Mouse (Mus musculus) lung, embryonic 15.5 days (tissue): ENCODE data around the gene Rtraf. TPM values are rescaled to one million over a fixed set of nuclear protein-coding genes. Genes with fewer than 3 reads are reported as not detected.

Experiments
- ATAC-seq: fragments of 200-750 bp; cut with Nextera tagmentation; 2 replicates; pipeline ENCODE4 v1.8.0; 2017; ENCODE audit warnings: moderate number of reproducible peaks, borderline replicate concordance; ENCODE audit not compliant: low FRiP score, low TSS enrichment; ENCODE audit errors: extremely low read depth
- H3K27ac ChIP-seq: fragments of 300-500 bp; sonication (generic); 2 replicates; pipeline ENCODE4 v1.5.1; 2015; ENCODE audit warnings: moderate library complexity, mild to moderate bottlenecking, inconsistent platforms
- H3K27me3 ChIP-seq: fragments of 300-500 bp; sonication (generic); 2 replicates; pipeline ENCODE4 v1.6.1; 2015; ENCODE audit warnings: inconsistent platforms
- H3K36me3 ChIP-seq: fragments of 300-500 bp; sonication (generic); 2 replicates; pipeline ENCODE4 v1.6.1; 2015; ENCODE audit warnings: inconsistent platforms
- H3K4me1 ChIP-seq: fragments of 300-500 bp; sonication (generic); 2 replicates; pipeline ENCODE4 v1.6.1; 2015; ENCODE audit warnings: inconsistent platforms
- H3K4me2 ChIP-seq: fragments of 300-500 bp; sonication (generic); 2 replicates; pipeline ENCODE4 v1.6.1; 2015; ENCODE audit warnings: inconsistent platforms, mild to moderate bottlenecking, moderate library complexity
- H3K4me3 ChIP-seq: fragments of 300-500 bp; sonication (generic); 2 replicates; pipeline ENCODE4 v1.5.1; 2015; ENCODE audit warnings: mild to moderate bottlenecking, inconsistent platforms
- H3K9ac ChIP-seq: fragments of 300-500 bp; sonication (generic); 2 replicates; pipeline ENCODE4 v1.6.1; 2015; ENCODE audit warnings: inconsistent platforms
- H3K9me3 ChIP-seq: fragments of 300-500 bp; sonication (generic); 2 replicates; pipeline ENCODE4 v1.6.1; 2016; ENCODE audit warnings: inconsistent platforms
- WGBS: fragments of 180-500 bp; shearing (Covaris S2); methylation state at CpG from one replicate; pipeline ENCODE4 v1.1.7; 2015; 5-methylcytosine and 5-hydroxymethylcytosine counted together
- polyA plus RNA-seq: library from polyadenylated mRNA; unstranded; fragments of >200 nt; fragmentation: Nextera tagmentation; extraction: Ambion mirVana; gene quantifications from 2 replicates; pipeline ENCODE4 v1.2.1, GENCODE M21; 2015

Rtraf gene
- polyA plus RNA-seq, 1 experiment from 2014 or later, result 202 TPM

- ATAC-seq, result no peak
- H3K4me3 ChIP-seq, result no peak overlapping the region
- no peak overlapping the region for H3K9ac ChIP-seq
- 53% methylated on average over 11 of the region's 11 CpGs for WGBS
- H3K36me3 ChIP-seq, result peaks cover 12% of the 10 kb centered on the region
- H3K27ac ChIP-seq, result no peak overlapping the region
- peaks cover 18% of the 10 kb centered on the region for H3K4me1 ChIP-seq
- no peak overlapping the region for H3K4me2 ChIP-seq
- H3K27me3 ChIP-seq, result no peaks in the 10 kb centered on the region
- no peaks in the 10 kb centered on the region for H3K9me3 ChIP-seq
These were observed 1.9 kb upstream of the Rtraf start for GRCm38 (mm10) chr14:19825481-19825880.

GRCm38 (mm10) chr14:19821686-19822085 lies 1.9 kb downstream of the Rtraf start:
- Histone ChIP-seq H3K9ac (no peak overlapping the region), H3K27me3 (no peaks in the 10 kb centered on the region), H3K9me3 (no peaks in the 10 kb centered on the region), H3K27ac (no peak overlapping the region), H3K4me2 (no peak overlapping the region), H3K4me1 (peaks cover 18% of the 10 kb centered on the region), H3K4me3 (no peak overlapping the region), H3K36me3 (peaks cover 31% of the 10 kb centered on the region)
- ATAC-seq, result no peak
- WGBS, result 98% methylated on average over 5 of the region's 5 CpGs

- H3K27me3 ChIP-seq, result no peaks in the 10 kb centered on the region
- no peak overlapping the region for H3K27ac ChIP-seq
- no peak overlapping the region for H3K4me3 ChIP-seq
- peaks cover 5% of the 10 kb centered on the region for H3K4me1 ChIP-seq
- H3K9ac ChIP-seq, result no peak overlapping the region
- ATAC-seq, result no peak
- H3K36me3 ChIP-seq, result peaks cover 60% of the 10 kb centered on the region
- WGBS, result 8% methylated on average over 1 of the region's 1 CpGs
- no peak overlapping the region for H3K4me2 ChIP-seq
- no peaks in the 10 kb centered on the region for H3K9me3 ChIP-seq
These were observed 5.7 kb downstream of the Rtraf start for GRCm38 (mm10) chr14:19817949-19818348.

- ATAC-seq, result no peak
- Histone ChIP-seq H3K27ac (no peak overlapping the region), H3K4me3 (no peak overlapping the region), H3K9ac (no peak overlapping the region), H3K36me3 (peaks cover 59% of the 10 kb centered on the region), H3K9me3 (no peaks in the 10 kb centered on the region), H3K27me3 (no peaks in the 10 kb centered on the region), H3K4me2 (no peak overlapping the region), H3K4me1 (no peaks in the 10 kb centered on the region)
- 93% methylated on average over 2 of the region's 2 CpGs for WGBS
These were observed 10.6 kb downstream of the Rtraf start for GRCm38 (mm10) chr14:19813061-19813460.

GRCm38 (mm10) chr14:19809934-19810333 lies 13.7 kb downstream of the Rtraf start:
- Histone ChIP-seq H3K9ac (no peak overlapping the region), H3K4me1 (no peaks in the 10 kb centered on the region), H3K27ac (no peak overlapping the region), H3K9me3 (no peaks in the 10 kb centered on the region), H3K4me2 (no peak overlapping the region), H3K4me3 (no peak overlapping the region), H3K36me3 (peaks cover 48% of the 10 kb centered on the region), H3K27me3 (no peaks in the 10 kb centered on the region)
- ATAC-seq, result no peak
- WGBS, result 69% methylated on average over 10 of the region's 10 CpGs

GRCm38 (mm10) chr14:19807858-19808257 lies 15.8 kb downstream of the Rtraf start:
- H3K4me1 ChIP-seq, result 0 out of 2 replicates have a peak, but pooled peaks cover 5% of the 10 kb centered on the region
- ATAC-seq, result no peak
- peaks cover 34% of the 10 kb centered on the region for H3K36me3 ChIP-seq
- no peak overlapping the region for H3K9ac ChIP-seq
- no peaks in the 10 kb centered on the region for H3K9me3 ChIP-seq
- H3K27ac ChIP-seq, result no peak overlapping the region
- H3K27me3 ChIP-seq, result no peaks in the 10 kb centered on the region
- no peak overlapping the region for H3K4me3 ChIP-seq
- WGBS, result 93% methylated on average over 2 of the region's 2 CpGs
- no peak overlapping the region for H3K4me2 ChIP-seq

DNA sequence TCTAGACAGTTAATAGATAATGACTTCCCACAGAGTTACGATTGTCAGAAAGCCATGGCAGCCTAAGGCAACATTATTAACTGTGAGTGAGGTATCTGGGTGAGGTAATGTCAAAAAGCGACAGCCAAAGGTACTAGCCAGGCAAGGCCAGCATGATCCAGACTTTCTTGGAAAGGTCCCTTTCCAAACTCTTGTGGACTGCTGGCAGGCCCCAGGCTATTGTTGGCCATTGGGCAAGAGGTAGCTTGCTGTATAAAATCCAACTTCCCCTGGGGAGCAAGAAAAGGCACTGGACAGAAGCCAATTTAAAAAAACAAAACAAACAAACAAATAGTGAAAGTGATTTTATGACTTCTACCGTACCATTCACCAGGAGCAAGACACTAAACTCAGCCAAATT lies 16.3 kb downstream of the Rtraf start:
- Histone ChIP-seq H3K4me3 (no peak overlapping the region), H3K9ac (no peak overlapping the region), H3K27me3 (no peaks in the 10 kb centered on the region), H3K4me2 (no peak overlapping the region), H3K4me1 (0 out of 2 replicates have a peak, but pooled peaks cover 5% of the 10 kb centered on the region), H3K36me3 (peaks cover 32% of the 10 kb centered on the region), H3K27ac (no peak overlapping the region), H3K9me3 (no peaks in the 10 kb centered on the region)
- ATAC-seq, result no peak
- WGBS, result 73% methylated on average over 3 of the region's 3 CpGs

DNA sequence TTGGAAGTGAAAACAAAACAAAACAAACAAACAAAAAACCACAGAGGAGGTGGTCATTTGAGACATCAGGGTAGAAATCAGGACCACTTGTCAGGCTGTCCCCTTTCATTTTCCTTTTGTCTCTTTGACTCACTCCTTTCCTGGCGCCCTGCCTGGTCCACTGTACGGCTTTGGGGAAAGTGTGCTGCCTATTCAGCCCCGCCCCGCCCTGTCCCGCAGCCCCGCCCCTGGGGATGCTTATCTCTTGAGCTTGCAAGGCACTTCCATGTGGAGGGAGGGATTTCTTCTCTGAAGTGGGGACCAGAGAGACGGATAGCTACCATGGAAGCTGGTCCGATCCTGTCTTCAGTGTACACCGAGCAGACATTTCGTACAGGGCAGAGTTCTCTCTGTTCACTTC lies 20.0 kb downstream of the Rtraf start:
- 48% methylated on average over 10 of the region's 10 CpGs for WGBS
- Histone ChIP-seq H3K4me3 (no peak overlapping the region), H3K4me1 (0 out of 2 replicates have a peak, but pooled peaks cover 5% of the 10 kb centered on the region), H3K27me3 (no peaks in the 10 kb centered on the region), H3K4me2 (no peak overlapping the region), H3K27ac (no peak overlapping the region), H3K36me3 (peaks cover 28% of the 10 kb centered on the region), H3K9me3 (no peaks in the 10 kb centered on the region), H3K9ac (no peak overlapping the region)
- ATAC-seq, result no peak

- Histone ChIP-seq H3K27me3 (no peaks in the 10 kb centered on the region), H3K9ac (no peak overlapping the region), H3K27ac (no peak overlapping the region), H3K36me3 (peaks cover 31% of the 10 kb centered on the region), H3K4me3 (no peak overlapping the region), H3K4me1 (0 out of 2 replicates have a peak, but pooled peaks cover 5% of the 10 kb centered on the region), H3K9me3 (no peaks in the 10 kb centered on the region), H3K4me2 (no peak overlapping the region)
- WGBS, result 70% methylated on average over 4 of the region's 4 CpGs
- ATAC-seq, result no peak
These were observed 20.4 kb downstream of the Rtraf start for GRCm38 (mm10) chr14:19803222-19803621.

DNA sequence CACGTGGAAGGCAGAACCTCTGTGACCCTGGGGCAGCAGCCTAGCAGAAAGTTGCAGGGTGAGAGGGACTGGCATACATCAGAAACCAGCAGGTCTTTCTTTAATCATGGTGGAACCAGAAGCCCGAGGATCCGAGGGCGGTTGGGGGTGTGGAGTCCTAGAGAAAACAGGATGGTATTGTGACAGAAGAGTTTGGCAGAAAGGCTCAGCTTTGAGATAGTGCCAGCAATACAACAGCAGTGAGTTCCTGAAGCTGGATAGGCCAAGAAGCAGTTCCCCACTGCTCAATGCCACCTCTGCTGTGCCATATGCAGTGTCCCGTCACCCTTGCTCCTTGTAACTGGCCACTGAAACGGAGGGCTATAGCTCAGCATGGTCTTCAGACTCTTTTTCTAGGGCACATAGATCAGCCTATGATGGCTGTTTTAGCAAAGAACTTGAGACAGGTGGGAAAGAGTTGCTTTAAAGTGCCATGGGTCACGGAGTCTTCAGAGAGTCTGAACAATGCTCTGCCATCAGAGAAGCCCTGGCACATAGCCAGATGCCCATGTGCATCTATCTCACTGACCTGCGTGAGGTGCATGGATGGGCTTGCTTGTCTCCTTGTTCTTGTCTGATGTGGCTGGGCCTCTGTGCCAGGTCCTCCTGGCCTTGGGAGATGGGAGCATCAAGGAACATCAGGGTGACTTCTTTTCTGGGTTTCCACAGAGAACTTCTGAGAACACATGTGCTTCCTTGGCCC lies 22.0 kb downstream of the Rtraf start:
- no peak overlapping the region for H3K27ac ChIP-seq
- WGBS, result 87% methylated on average over 8 of the region's 8 CpGs
- H3K4me3 ChIP-seq, result no peak overlapping the region
- H3K4me1 ChIP-seq, result 0 out of 2 replicates have a peak, but pooled peaks cover 5% of the 10 kb centered on the region
- H3K4me2 ChIP-seq, result no peak overlapping the region
- no peak for ATAC-seq
- H3K27me3 ChIP-seq, result no peaks in the 10 kb centered on the region
- peaks cover 32% of the 10 kb centered on the region for H3K36me3 ChIP-seq
- H3K9me3 ChIP-seq, result no peaks in the 10 kb centered on the region
- H3K9ac ChIP-seq, result no peak overlapping the region

- H3K27ac ChIP-seq, result no peak overlapping the region
- H3K9ac ChIP-seq, result no peak overlapping the region
- ATAC-seq, result no peak
- H3K4me3 ChIP-seq, result no peak overlapping the region
- H3K36me3 ChIP-seq, result peaks cover 30% of the 10 kb centered on the region
- H3K4me2 ChIP-seq, result no peak overlapping the region
- H3K9me3 ChIP-seq, result no peaks in the 10 kb centered on the region
- no peaks in the 10 kb centered on the region for H3K27me3 ChIP-seq
- WGBS, result 39% methylated on average over 2 of the region's 2 CpGs
- H3K4me1 ChIP-seq, result 0 out of 2 replicates have a peak, but pooled peaks cover 5% of the 10 kb centered on the region
These were observed 23.1 kb downstream of the Rtraf start for GRCm38 (mm10) chr14:19800485-19800884.

DNA sequence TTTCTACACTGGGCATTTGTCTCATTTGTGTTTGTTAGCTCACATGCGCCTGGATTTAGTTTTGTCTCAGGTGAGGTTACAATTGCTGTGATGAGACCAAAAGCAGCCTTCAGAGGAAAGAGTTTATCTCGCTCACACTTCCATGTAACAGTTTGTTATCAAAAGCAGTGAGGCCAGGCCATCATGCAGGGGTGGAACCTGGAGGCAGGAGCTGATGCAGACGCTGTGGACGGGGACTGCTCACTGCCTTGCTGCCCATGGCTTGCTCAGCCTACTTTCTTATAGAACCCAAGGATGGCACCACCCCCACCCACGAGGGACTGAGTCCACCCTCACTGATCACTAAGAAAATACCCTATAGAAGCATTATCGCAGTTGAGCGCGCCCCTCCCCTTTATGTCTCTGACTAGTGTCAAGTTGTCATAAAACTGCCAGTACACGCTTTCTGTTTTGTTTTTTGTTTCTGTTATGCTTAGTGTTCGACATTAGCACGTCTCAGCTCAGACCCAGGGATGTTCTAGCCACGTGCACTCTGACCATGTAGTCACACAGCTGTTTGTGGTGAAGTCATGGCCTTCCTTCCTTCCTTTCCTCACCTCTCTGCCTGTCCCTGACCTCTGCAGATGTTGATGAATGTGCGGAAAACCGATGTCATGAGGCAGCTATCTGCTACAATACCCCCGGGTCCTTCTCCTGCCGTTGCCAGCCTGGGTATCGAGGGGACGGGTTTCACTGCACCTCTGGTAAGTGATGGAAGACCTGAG lies 26.9 kb downstream of the Rtraf start:
- no peak for ATAC-seq
- no peak overlapping the region for H3K4me3 ChIP-seq
- no peaks in the 10 kb centered on the region for H3K4me1 ChIP-seq
- H3K9me3 ChIP-seq, result no peaks in the 10 kb centered on the region
- no peak overlapping the region for H3K4me2 ChIP-seq
- 65% methylated on average over 18 of the region's 18 CpGs for WGBS
- H3K9ac ChIP-seq, result no peak overlapping the region
- no peak overlapping the region for H3K27ac ChIP-seq
- peaks cover 24% of the 10 kb centered on the region for H3K36me3 ChIP-seq
- no peaks in the 10 kb centered on the region for H3K27me3 ChIP-seq
